Mouse (Mus musculus): ENCODE data around the gene Ebpl. TPM values are rescaled to one million over a fixed set of nuclear protein-coding genes. Genes with fewer than 3 reads are reported as not detected.

The Ebpl gene
- polyA plus RNA-seq (2014; fragmentation: Illumina TruSeq; extraction: RNeasy Lipid Tissue Mini Kit (QIAGEN cat#74804); ENCODE audit: low read depth, low replicate concordance), result 2.3 TPM

DNA sequence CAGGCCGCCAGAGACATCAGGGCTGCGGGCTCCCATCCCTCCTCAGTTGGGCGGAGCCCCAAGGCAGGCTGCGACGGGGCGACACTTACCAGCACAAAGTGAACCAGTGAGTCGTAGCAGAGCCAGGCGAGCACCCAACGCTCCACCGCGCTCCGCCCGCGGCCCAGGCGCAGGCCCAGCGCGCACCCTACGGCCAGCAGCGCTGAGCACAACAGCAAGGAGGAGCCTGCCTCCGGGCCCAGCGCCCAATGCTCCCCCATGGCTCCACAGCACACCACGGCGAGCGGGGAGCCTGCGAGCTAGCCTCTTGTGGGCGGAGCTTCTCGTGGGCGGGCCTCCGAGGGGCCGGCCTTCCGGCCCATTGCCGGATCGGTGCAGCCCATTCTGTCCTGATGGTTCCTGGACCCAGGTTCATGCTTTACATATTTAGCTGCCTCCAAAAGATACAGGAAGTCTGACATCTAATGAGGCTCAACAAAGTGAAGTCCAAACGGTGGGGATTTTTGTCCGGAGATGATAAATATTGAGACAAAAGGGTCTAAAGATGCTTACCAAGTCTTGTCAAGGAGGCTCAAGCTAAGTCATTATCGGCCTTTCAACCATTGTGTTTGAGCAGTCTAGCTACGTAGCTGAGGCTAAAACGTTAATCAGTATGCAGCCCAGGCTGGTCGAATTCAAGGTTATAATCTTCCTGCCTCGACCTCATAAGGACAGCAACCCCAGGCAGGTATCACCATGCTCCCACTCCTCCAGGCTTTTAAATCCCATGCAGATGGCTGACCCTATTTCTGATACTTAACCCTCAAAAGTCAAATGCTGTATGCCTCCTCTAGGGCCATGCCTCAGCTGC, at the start of gene Ebpl:
TSS of gene Ebpl (minus strand) at position 309 of the 850 bp plus-strand sequence.

DNA sequence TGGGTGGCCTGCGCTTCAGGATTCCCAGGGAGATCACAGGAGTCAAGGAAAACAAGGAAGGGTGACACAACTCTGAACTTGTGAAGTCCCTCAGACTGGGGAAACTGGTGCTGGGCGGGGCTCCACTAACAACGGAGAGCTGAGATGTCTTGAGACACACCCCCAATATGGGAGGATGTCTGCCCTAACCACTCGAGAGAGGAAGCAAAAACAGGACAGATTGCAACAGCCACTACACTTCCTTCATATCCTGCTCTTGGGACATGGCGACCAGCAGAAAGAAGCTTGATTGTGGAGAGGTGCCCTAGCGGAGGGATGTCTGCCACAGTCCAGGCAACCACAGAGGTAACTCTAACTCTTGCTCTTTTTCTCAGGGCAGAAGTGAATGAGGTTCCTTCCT, 50.6 kb downstream of the Ebpl start, which contains the start of gene Arl11:
TSS of gene Arl11 (plus strand) at position 161 of the 400 bp plus-strand sequence.

Other genes starting within 250 kb of the Ebpl start
- gene Sacs, start 222.0 kb downstream of the Ebpl start, polyA plus RNA-seq (2014; fragmentation: Illumina TruSeq; extraction: RNeasy Lipid Tissue Mini Kit (QIAGEN cat#74804); ENCODE audit: low read depth, low replicate concordance), result 2.1 TPM
- not detected for gene Sgcg, start 101.9 kb downstream of the Ebpl start, polyA plus RNA-seq (2014; fragmentation: Illumina TruSeq; extraction: RNeasy Lipid Tissue Mini Kit (QIAGEN cat#74804); ENCODE audit: low read depth, low replicate concordance)
- 0.40 TPM for gene Arl11, start 50.7 kb downstream of the Ebpl start, polyA plus RNA-seq (2014; fragmentation: Illumina TruSeq; extraction: RNeasy Lipid Tissue Mini Kit (QIAGEN cat#74804); ENCODE audit: low read depth, low replicate concordance)
- gene Kpna3, start 79.4 kb upstream of the Ebpl start, polyA plus RNA-seq (2014; fragmentation: Illumina TruSeq; extraction: RNeasy Lipid Tissue Mini Kit (QIAGEN cat#74804); ENCODE audit: low read depth, low replicate concordance), result 79.0 TPM
- gene Spryd7, start 196.4 kb upstream of the Ebpl start, polyA plus RNA-seq (2014; fragmentation: Illumina TruSeq; extraction: RNeasy Lipid Tissue Mini Kit (QIAGEN cat#74804); ENCODE audit: low read depth, low replicate concordance), result 76.9 TPM
- gene Trim13, start 237.8 kb upstream of the Ebpl start, polyA plus RNA-seq (2014; fragmentation: Illumina TruSeq; extraction: RNeasy Lipid Tissue Mini Kit (QIAGEN cat#74804); ENCODE audit: low read depth, low replicate concordance), result 39.9 TPM
- 0.49 TPM for gene Kcnrg, start 247.0 kb upstream of the Ebpl start, polyA plus RNA-seq (2014; fragmentation: Illumina TruSeq; extraction: RNeasy Lipid Tissue Mini Kit (QIAGEN cat#74804); ENCODE audit: low read depth, low replicate concordance)

Data from kidney, adult 10 weeks (tissue).